Mouse (Mus musculus) embryonic fibroblast, embryonic 13.5 days (primary cell): Measurements from ENCODE around the gene Fgf18.

Experiments
- CTCF ChIP-seq: IDR thresholded peaks from 2 replicates; pipeline ENCODE4 v1.5.1; 2011; ENCODE audit warnings: mild to moderate bottlenecking, control low read depth, low read length, moderate library complexity, borderline replicate concordance; ENCODE audit not compliant: insufficient read depth
- POLR2A ChIP-seq: IDR thresholded peaks from 2 replicates; pipeline ENCODE4 v1.6.1; 2011; ENCODE audit warnings: low read depth, mild to moderate bottlenecking, control low read depth, low read length, moderate library complexity

GRCm38 (mm10) chr11:33107540-33107939 is 39.7 kb downstream of the Fgf18 start:
- TF ChIP-seq POLR2A (no peak), CTCF (no peak)
